Mouse (Mus musculus): ENCODE data around the gene Nrp1. TPM values are rescaled to one million over a fixed set of nuclear protein-coding genes. Genes with fewer than 3 reads are reported as not detected.
A peak's percentile ranks its signal among the peaks of the same experiment; 100 is the strongest.

Gene Nrp1
- polyA plus RNA-seq, 1 experiment from 2014 or later, result 94.6 TPM

DNA sequence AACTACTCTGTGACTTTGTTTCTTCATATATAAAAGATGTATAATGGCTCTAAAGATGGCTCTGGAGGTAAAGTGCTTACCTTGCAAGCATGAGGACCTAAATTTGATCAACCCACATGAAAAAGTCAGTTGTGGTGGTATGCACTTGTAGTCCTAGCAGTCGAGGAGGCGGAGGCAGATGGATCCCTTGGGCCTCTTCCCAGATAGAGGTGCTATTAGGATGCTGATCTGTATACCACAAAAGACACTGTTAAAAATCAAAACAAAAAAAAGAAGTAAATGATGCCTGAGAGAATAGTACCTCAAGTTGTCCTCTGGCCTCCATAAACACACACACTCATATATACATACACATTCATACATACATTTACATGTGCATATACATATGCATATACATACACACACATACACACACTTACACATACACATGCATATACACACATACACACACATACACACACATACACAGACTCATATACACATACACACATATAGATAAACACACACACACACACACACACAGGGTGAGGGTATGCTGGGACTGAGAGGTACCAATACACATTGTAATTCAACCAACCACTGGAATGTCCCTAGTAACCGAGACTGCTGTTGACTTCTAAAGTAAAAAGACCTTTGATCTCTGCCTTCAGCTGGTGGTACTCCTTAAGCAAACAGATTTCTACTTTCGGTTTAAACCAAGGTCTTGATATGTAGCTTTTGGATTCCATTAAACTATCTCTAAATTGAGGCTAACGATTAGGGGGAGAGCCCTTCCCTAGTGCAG, 115.2 kb downstream of the Nrp1 start:
- Histone ChIP-seq H3K36me3 (ENCODE audit: control insufficient read depth, insufficient read depth, low read length) (peaks cover 25% of the 10 kb centered on the region; the same call in 1 of the 2 replicates), H3K9me3 (ENCODE audit: control insufficient read depth, low read length) (no peaks in the 10 kb centered on the region), H3K9ac (ENCODE audit: low read depth, low read length) (no peak overlapping the region), H3K4me3 (ENCODE audit: low read depth, low read length) (no peak overlapping the region), H3K27ac (replicated peaks; ENCODE audit: low read depth, low read length) (no peak overlapping the region), H3K27me3 (replicated peaks; ENCODE audit: control insufficient read depth, insufficient read depth, low read length) (no peaks in the 10 kb centered on the region), H3K4me2 (ENCODE audit: low read depth, low read length) (no peak overlapping the region), H3K4me1 (ENCODE audit: control insufficient read depth, insufficient read depth, low read length) (no peaks in the 10 kb centered on the region; the same call in 1 of the 2 replicates)
- no peak for ATAC-seq (ENCODE audit: low read depth)
- no peak for DNase-seq (ENCODE audit: low spot score)
- 63% methylated on average over 5 of the region's 5 CpGs for WGBS

DNA sequence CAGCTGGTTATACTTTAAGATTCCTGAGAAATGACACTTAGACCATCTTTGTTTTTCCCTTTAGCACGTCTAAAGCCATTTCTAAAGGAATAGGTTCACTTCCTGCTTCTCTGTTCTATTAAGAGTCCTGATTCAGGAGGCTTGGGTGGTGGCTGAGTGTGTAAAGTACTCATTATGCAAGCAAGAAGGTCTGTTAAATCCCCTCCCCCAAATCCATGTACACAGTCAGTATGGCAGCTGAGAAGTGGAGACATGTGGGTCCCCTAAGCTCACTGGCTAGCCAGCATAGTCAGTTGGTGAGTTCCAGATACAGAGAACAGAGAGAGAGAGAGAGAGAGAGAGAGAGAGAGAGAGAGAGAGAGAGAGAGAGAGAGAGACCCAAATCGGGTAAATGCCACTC, 116.2 kb downstream of the Nrp1 start:
- Histone ChIP-seq H3K9ac (ENCODE audit: low read depth, low read length) (no peak overlapping the region), H3K4me1 (ENCODE audit: control insufficient read depth, insufficient read depth, low read length) (no peaks in the 10 kb centered on the region; the same call in 1 of the 2 replicates), H3K4me3 (ENCODE audit: low read depth, low read length) (no peak overlapping the region), H3K4me2 (ENCODE audit: low read depth, low read length) (no peak overlapping the region), H3K9me3 (ENCODE audit: control insufficient read depth, low read length) (no peaks in the 10 kb centered on the region), H3K27me3 (replicated peaks; ENCODE audit: control insufficient read depth, insufficient read depth, low read length) (no peaks in the 10 kb centered on the region), H3K27ac (replicated peaks; ENCODE audit: low read depth, low read length) (no peak overlapping the region), H3K36me3 (ENCODE audit: control insufficient read depth, insufficient read depth, low read length) (peaks cover 23% of the 10 kb centered on the region; the same call in 1 of the 2 replicates)
- ATAC-seq (ENCODE audit: low read depth), result no peak
- WGBS, result 37% methylated on average over 2 of the region's 2 CpGs
- DNase-seq (ENCODE audit: low spot score), result no peak

DNA sequence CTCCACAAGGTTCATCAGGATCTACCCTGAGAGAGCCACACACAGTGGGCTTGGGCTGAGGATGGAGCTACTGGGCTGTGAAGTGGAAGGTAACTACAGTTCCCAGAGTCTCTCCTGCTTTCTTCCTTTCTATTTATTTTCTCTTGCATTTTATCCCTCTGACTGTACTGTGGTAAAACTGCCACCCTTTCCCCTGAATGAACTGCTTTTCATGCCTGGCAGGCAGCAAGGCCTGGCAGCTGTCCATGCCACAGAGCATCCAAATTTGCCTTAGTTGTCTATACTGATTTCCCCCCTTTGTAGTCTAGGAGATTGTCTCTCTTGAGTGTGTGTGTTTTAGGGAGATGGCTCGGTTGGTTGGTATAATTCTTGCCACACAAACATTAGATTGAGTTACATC, 117.8 kb downstream of the Nrp1 start:
- Histone ChIP-seq H3K4me2 (ENCODE audit: low read depth, low read length) (no peak overlapping the region), H3K9ac (ENCODE audit: low read depth, low read length) (no peak overlapping the region), H3K9me3 (ENCODE audit: control insufficient read depth, low read length) (no peaks in the 10 kb centered on the region), H3K4me1 (ENCODE audit: control insufficient read depth, insufficient read depth, low read length) (0 out of 2 replicates have a peak, but pooled peaks cover 4% of the 10 kb centered on the region), H3K27ac (replicated peaks; ENCODE audit: low read depth, low read length) (no peak overlapping the region), H3K4me3 (ENCODE audit: low read depth, low read length) (no peak overlapping the region), H3K36me3 (ENCODE audit: control insufficient read depth, insufficient read depth, low read length) (peaks cover 29% of the 10 kb centered on the region), H3K27me3 (replicated peaks; ENCODE audit: control insufficient read depth, insufficient read depth, low read length) (no peaks in the 10 kb centered on the region)
- DNase-seq (ENCODE audit: low spot score), result no peak
- WGBS, result 64% methylated on average over 1 of the region's 1 CpGs
- no peak for ATAC-seq (ENCODE audit: low read depth)

DNA sequence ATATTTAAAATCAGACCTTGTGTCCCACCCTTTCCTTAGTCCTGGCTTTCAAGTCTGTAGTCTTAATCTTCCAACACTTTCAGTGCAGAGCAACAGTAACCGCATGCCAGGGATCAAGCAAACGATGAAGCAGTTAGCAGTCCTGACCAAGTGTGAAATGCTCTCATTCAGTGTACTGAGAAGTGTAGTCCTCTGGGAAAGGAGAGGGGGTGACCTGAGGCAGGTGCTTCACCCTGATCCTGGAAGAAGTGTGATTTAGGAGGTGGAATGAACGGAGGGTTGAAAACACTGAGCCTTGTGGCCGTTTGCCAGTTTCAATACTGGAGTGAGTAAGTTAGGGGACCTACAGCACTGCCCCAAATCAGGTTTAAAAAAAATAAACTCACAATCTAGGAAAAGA, 119.6 kb downstream of the Nrp1 start:
- H3K4me2 ChIP-seq (ENCODE audit: low read depth, low read length), result no peak overlapping the region
- H3K4me3 ChIP-seq (ENCODE audit: low read depth, low read length), result no peak overlapping the region
- H3K9ac ChIP-seq (ENCODE audit: low read depth, low read length), result no peak overlapping the region
- 65% methylated on average over 4 of the region's 4 CpGs for WGBS
- H3K27me3 ChIP-seq (replicated peaks; ENCODE audit: control insufficient read depth, insufficient read depth, low read length), result no peaks in the 10 kb centered on the region
- no peaks in the 10 kb centered on the region for H3K9me3 ChIP-seq (ENCODE audit: control insufficient read depth, low read length)
- no peak for ATAC-seq (ENCODE audit: low read depth)
- H3K36me3 ChIP-seq (ENCODE audit: control insufficient read depth, insufficient read depth, low read length), result peaks cover 35% of the 10 kb centered on the region
- DNase-seq (ENCODE audit: low spot score), result no peak
- 0 out of 2 replicates have a peak, but pooled peaks cover 4% of the 10 kb centered on the region for H3K4me1 ChIP-seq (ENCODE audit: control insufficient read depth, insufficient read depth, low read length)
- H3K27ac ChIP-seq (replicated peaks; ENCODE audit: low read depth, low read length), result no peak overlapping the region

DNA sequence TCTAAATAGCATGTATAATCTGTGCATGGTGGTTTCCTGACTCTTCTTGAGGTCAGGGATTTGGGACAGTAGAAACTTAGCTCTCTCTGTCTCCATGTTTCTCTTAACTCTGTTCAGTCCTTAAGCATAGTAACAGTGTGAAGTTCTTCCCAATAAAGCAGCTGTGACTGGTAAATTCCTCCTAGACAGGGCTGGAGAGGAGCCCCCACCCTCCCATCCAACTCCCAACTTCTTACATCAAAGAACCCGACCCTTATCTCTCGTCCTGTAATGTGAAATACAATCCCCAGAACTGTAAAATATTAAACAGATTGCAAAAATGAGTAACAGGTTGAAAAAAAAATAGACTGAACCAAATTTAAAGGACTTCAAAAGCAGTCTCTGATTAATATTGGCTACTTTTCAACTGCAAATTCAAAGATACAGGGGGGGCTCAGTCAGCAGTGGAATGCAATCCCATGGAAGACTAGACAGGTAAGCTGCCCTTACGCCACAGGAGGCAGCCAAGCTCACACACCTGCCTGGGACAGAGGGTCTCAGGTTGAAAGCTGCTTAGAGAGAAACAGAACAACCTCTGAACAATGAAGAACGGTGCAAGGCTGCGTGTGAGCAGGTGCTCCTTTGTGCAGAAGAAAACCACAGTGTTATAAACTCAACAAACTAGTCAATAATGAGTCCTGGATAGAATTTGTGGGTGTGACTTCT, 121.1 kb downstream of the Nrp1 start:
- H3K4me1 ChIP-seq (ENCODE audit: control insufficient read depth, insufficient read depth, low read length), result peaks cover 8% of the 10 kb centered on the region; the same call in 1 of the 2 replicates
- WGBS, result 52% methylated on average over 5 of the region's 5 CpGs
- H3K27ac ChIP-seq (replicated peaks; ENCODE audit: low read depth, low read length), result no peak overlapping the region
- DNase-seq (ENCODE audit: low spot score) (no peak), ATAC-seq (ENCODE audit: low read depth) (peak; percentile 69; the same call in 1 of the 2 replicates)
- no peak overlapping the region for H3K9ac ChIP-seq (ENCODE audit: low read depth, low read length)
- H3K36me3 ChIP-seq (ENCODE audit: control insufficient read depth, insufficient read depth, low read length), result peaks cover 29% of the 10 kb centered on the region
- no peak overlapping the region for H3K4me3 ChIP-seq (ENCODE audit: low read depth, low read length)
- no peak overlapping the region for H3K4me2 ChIP-seq (ENCODE audit: low read depth, low read length)
- no peaks in the 10 kb centered on the region for H3K27me3 ChIP-seq (replicated peaks; ENCODE audit: control insufficient read depth, insufficient read depth, low read length)
- no peaks in the 10 kb centered on the region for H3K9me3 ChIP-seq (ENCODE audit: control insufficient read depth, low read length)

DNA sequence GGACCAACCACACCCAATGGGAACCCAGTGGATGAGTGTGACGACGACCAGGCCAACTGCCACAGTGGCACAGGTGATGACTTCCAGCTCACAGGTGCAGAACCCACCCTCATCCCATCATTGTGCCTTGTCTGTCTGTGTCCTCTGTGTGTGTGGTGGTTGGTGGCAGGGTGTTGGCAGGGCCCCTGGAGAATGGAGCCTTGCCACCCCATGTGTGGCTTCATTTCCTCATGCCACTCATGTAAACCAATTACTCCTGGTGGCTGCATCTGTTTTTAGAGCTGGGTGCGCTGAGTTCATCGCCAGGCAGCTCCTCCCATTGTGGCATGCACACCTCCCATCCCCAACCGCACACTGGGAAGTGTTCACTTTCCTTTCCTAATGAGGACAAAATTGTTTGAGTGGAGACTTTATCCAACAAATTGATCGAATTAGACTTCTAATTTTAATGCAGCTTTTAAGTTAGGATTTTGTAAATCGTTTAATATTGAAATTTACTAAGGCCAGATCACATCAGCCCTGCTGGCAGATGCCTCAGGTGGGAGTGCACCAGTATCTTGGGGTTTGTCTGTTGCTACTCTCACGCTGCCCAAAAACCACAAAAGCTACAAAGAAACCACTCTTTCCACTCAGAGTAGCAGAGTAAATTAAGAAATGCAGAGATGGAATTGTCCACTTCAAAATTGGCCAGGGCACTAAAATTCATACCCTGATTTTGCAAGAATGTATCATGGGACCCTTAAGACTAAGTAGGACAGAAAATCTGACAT, 122.7 kb downstream of the Nrp1 start:
- Histone ChIP-seq H3K9me3 (ENCODE audit: control insufficient read depth, low read length) (no peaks in the 10 kb centered on the region), H3K4me2 (ENCODE audit: low read depth, low read length) (no peak overlapping the region), H3K27ac (replicated peaks; ENCODE audit: low read depth, low read length) (no peak overlapping the region), H3K4me1 (ENCODE audit: control insufficient read depth, insufficient read depth, low read length) (peaks cover 13% of the 10 kb centered on the region; the same call in 1 of the 2 replicates), H3K27me3 (replicated peaks; ENCODE audit: control insufficient read depth, insufficient read depth, low read length) (no peaks in the 10 kb centered on the region), H3K36me3 (ENCODE audit: control insufficient read depth, insufficient read depth, low read length) (peaks cover 26% of the 10 kb centered on the region), H3K4me3 (ENCODE audit: low read depth, low read length) (no peak overlapping the region), H3K9ac (ENCODE audit: low read depth, low read length) (no peak overlapping the region)
- ATAC-seq (ENCODE audit: low read depth), result no peak; the same call in 1 of the 2 replicates
- no peak for DNase-seq (ENCODE audit: low spot score)
- WGBS, result 72% methylated on average over 8 of the region's 8 CpGs

DNA sequence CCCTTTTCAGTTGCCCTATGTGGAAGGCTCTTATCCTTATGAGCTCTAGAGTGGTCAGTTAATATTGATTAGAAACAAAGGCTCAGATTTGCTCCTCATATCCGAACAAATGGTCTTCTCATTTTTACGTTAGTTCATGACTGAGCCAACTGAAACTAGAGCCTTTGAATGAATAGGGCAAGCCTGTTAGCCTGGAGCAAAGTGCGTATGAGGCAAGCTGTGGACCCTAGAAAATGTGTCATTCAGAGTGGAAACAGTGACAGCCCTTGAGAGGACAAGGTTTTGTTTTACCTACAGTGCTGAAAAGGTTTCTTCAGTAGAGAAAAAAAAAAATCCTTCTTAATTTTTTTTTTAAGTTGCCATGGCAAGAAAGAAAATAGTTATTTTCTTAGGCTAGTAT, 124.9 kb downstream of the Nrp1 start:
- ATAC-seq (ENCODE audit: low read depth), result peak; percentile 27; the same call in 1 of the 2 replicates
- H3K27ac ChIP-seq (replicated peaks; ENCODE audit: low read depth, low read length), result no peak overlapping the region
- H3K27me3 ChIP-seq (replicated peaks; ENCODE audit: control insufficient read depth, insufficient read depth, low read length), result no peaks in the 10 kb centered on the region
- peaks cover 13% of the 10 kb centered on the region for H3K36me3 ChIP-seq (ENCODE audit: control insufficient read depth, insufficient read depth, low read length)
- WGBS, result 57% methylated on average over 3 of the region's 3 CpGs
- H3K9ac ChIP-seq (ENCODE audit: low read depth, low read length), result no peak overlapping the region
- peaks cover 13% of the 10 kb centered on the region; the same call in 1 of the 2 replicates for H3K4me1 ChIP-seq (ENCODE audit: control insufficient read depth, insufficient read depth, low read length)
- H3K4me3 ChIP-seq (ENCODE audit: low read depth, low read length), result no peak overlapping the region
- H3K9me3 ChIP-seq (ENCODE audit: control insufficient read depth, low read length), result no peaks in the 10 kb centered on the region
- no peak for DNase-seq (ENCODE audit: low spot score)
- H3K4me2 ChIP-seq (ENCODE audit: low read depth, low read length), result no peak overlapping the region

DNA sequence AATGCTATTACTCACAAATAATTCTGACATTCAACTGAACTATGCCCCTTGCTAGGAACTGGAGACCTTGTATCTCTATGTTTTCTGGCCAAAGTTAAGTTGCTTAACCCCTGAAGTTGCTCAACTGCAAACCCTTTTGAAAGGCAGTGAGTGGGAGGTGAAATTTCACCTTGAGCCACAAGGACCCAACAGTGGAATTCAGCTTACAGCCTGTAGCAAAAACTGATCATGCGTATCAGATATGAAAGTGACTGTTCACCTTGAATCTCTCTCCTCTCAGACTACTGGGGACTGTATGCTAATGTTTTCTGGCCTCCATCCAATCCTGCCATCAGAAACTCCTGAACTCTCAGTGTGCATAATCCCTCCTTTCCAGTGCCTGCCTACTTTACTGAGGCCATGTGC, 126.3 kb downstream of the Nrp1 start:
- WGBS, result 65% methylated on average over 1 of the region's 1 CpGs
- Histone ChIP-seq H3K9ac (ENCODE audit: low read depth, low read length) (no peak overlapping the region), H3K4me2 (ENCODE audit: low read depth, low read length) (no peak overlapping the region), H3K36me3 (ENCODE audit: control insufficient read depth, insufficient read depth, low read length) (peaks cover 18% of the 10 kb centered on the region), H3K4me1 (ENCODE audit: control insufficient read depth, insufficient read depth, low read length) (peaks cover 13% of the 10 kb centered on the region; the same call in 1 of the 2 replicates), H3K9me3 (ENCODE audit: control insufficient read depth, low read length) (no peaks in the 10 kb centered on the region), H3K27ac (replicated peaks; ENCODE audit: low read depth, low read length) (no peak overlapping the region), H3K4me3 (ENCODE audit: low read depth, low read length) (no peak overlapping the region), H3K27me3 (replicated peaks; ENCODE audit: control insufficient read depth, insufficient read depth, low read length) (no peaks in the 10 kb centered on the region)
- ATAC-seq (ENCODE audit: low read depth) (peak; percentile 44; the same call in 1 of the 2 replicates), DNase-seq (ENCODE audit: low spot score) (no peak)

Measured in embryonic facial prominence, embryonic 14.5 days (tissue).